Mouse (Mus musculus) kidney, embryonic 14.5 days (tissue): ENCODE data around the gene Fsip1. TPM values are rescaled to one million over a fixed set of nuclear protein-coding genes. Genes with fewer than 3 reads are reported as not detected.

Experiments
- ATAC-seq: fragments of 200-750 bp; cut with Nextera tagmentation; 2 replicates; pipeline ENCODE4 v1.8.0; 2017; ENCODE audit warnings: moderate number of reproducible peaks, mild to moderate bottlenecking, moderate TSS enrichment, moderate library complexity; ENCODE audit not compliant: low FRiP score, low TSS enrichment
- H3K27ac ChIP-seq: fragments of 300-500 bp; sonication (generic); 2 replicates; pipeline ENCODE4 v1.5.1; 2014; ENCODE audit warnings: low read depth, mild to moderate bottlenecking, low read length, moderate library complexity, mixed read lengths
- H3K27me3 ChIP-seq: fragments of 300-500 bp; sonication (generic); 2 replicates; pipeline ENCODE4 v1.6.1; 2014; ENCODE audit warnings: mild to moderate bottlenecking, low read length; ENCODE audit not compliant: control insufficient read depth, insufficient read depth
- H3K36me3 ChIP-seq: fragments of 300-500 bp; sonication (generic); 2 replicates; pipeline ENCODE4 v1.6.1; 2014; ENCODE audit warnings: low read length, mixed read lengths; ENCODE audit not compliant: control insufficient read depth, insufficient read depth
- H3K4me1 ChIP-seq: fragments of 300-500 bp; sonication (generic); 2 replicates; pipeline ENCODE4 v1.6.1; 2014; ENCODE audit warnings: low read length, mixed read lengths; ENCODE audit not compliant: control insufficient read depth, insufficient read depth
- H3K4me2 ChIP-seq: fragments of 300-500 bp; sonication (generic); replicated peaks from 2 replicates; pipeline ENCODE4 v1.6.1; 2014; ENCODE audit warnings: low read depth, mild to moderate bottlenecking, low read length
- H3K4me3 ChIP-seq: fragments of 300-500 bp; sonication (generic); 2 replicates; pipeline ENCODE4 v1.5.1; 2014; ENCODE audit warnings: mild to moderate bottlenecking, low read length
- H3K9ac ChIP-seq: fragments of 300-500 bp; sonication (generic); 2 replicates; pipeline ENCODE4 v1.6.1; 2014; ENCODE audit warnings: low read depth, mild to moderate bottlenecking, low read length, moderate library complexity
- H3K9me3 ChIP-seq: fragments of 300-500 bp; sonication (generic); 2 replicates; pipeline ENCODE4 v1.6.1; 2016; ENCODE audit warnings: low read length; ENCODE audit not compliant: control insufficient read depth
- WGBS: fragments of 180-500 bp; shearing (Covaris S2); extraction: QIAGEN DNeasy Blood & Tissue Kit; methylation state at CpG from one replicate; pipeline ENCODE4 v1.1.7; 2014; 5-methylcytosine and 5-hydroxymethylcytosine counted together
- polyA plus RNA-seq: library from polyadenylated mRNA; unstranded; fragments of >200 nt; fragmentation: Nextera tagmentation; extraction: Ambion mirVana; gene quantifications from 2 replicates; pipeline ENCODE4 v1.2.1, GENCODE M21; 2014

The Fsip1 gene
- polyA plus RNA-seq, 1 experiment from 2014 or later = 1.7 TPM

- H3K27me3 ChIP-seq = no peaks in the 10 kb centered on the region
- H3K4me3 ChIP-seq = no peak overlapping the region
- no peak for ATAC-seq
- no peaks in the 10 kb centered on the region for H3K9me3 ChIP-seq
- no peak overlapping the region for H3K4me2 ChIP-seq
- WGBS = 91% methylated on average over 7 of the region's 7 CpGs
- peaks cover 61% of the 10 kb centered on the region for H3K36me3 ChIP-seq
- H3K27ac ChIP-seq = no peak overlapping the region
- H3K9ac ChIP-seq = no peak overlapping the region
- H3K4me1 ChIP-seq = 0 out of 2 replicates have a peak, but pooled peaks cover 2% of the 10 kb centered on the region
These were observed 138.3 kb downstream of the Fsip1 start for GRCm38 (mm10) chr2:118118515-118118914.

GRCm38 (mm10) chr2:118118045-118118444 is 138.7 kb downstream of the Fsip1 start:
- H3K27ac ChIP-seq = no peak overlapping the region
- peak; percentile 41; the same call in 1 of the 2 replicates for ATAC-seq
- no peaks in the 10 kb centered on the region for H3K27me3 ChIP-seq
- H3K4me3 ChIP-seq = no peak overlapping the region
- H3K4me1 ChIP-seq = 0 out of 2 replicates have a peak, but pooled peaks cover 2% of the 10 kb centered on the region
- H3K9ac ChIP-seq = no peak overlapping the region
- no peak overlapping the region for H3K4me2 ChIP-seq
- H3K9me3 ChIP-seq = no peaks in the 10 kb centered on the region
- peaks cover 58% of the 10 kb centered on the region for H3K36me3 ChIP-seq
- 41% methylated on average over 6 of the region's 6 CpGs for WGBS

- Histone ChIP-seq H3K27me3 (no peaks in the 10 kb centered on the region), H3K27ac (no peak overlapping the region), H3K36me3 (peaks cover 52% of the 10 kb centered on the region), H3K4me3 (no peak overlapping the region), H3K9ac (no peak overlapping the region), H3K4me1 (0 out of 2 replicates have a peak, but pooled peaks cover 7% of the 10 kb centered on the region), H3K9me3 (no peaks in the 10 kb centered on the region), H3K4me2 (no peak overlapping the region)
- ATAC-seq = no peak
- WGBS = 61% methylated on average over 11 of the region's 11 CpGs
These were observed 139.4 kb downstream of the Fsip1 start for GRCm38 (mm10) chr2:118117401-118117800.

GRCm38 (mm10) chr2:118116754-118117290 is 139.9 kb downstream of the Fsip1 start:
- H3K9ac ChIP-seq = no peak overlapping the region
- no peak overlapping the region for H3K4me2 ChIP-seq
- 53% methylated on average over 3 of the region's 3 CpGs for WGBS
- no peaks in the 10 kb centered on the region for H3K9me3 ChIP-seq
- H3K27ac ChIP-seq = no peak overlapping the region
- no peak for ATAC-seq
- H3K36me3 ChIP-seq = peaks cover 50% of the 10 kb centered on the region
- H3K4me1 ChIP-seq = 0 out of 2 replicates have a peak, but pooled peaks cover 8% of the 10 kb centered on the region
- no peak overlapping the region for H3K4me3 ChIP-seq
- H3K27me3 ChIP-seq = no peaks in the 10 kb centered on the region

GRCm38 (mm10) chr2:118116180-118116579 is 140.6 kb downstream of the Fsip1 start:
- Histone ChIP-seq H3K36me3 (peaks cover 46% of the 10 kb centered on the region), H3K27ac (no peak overlapping the region), H3K27me3 (no peaks in the 10 kb centered on the region), H3K9ac (no peak overlapping the region), H3K9me3 (no peaks in the 10 kb centered on the region), H3K4me2 (no peak overlapping the region), H3K4me1 (0 out of 2 replicates have a peak, but pooled peaks cover 8% of the 10 kb centered on the region), H3K4me3 (no peak overlapping the region)
- 71% methylated on average over 2 of the region's 2 CpGs for WGBS
- ATAC-seq = no peak

GRCm38 (mm10) chr2:118115647-118116046 is 141.1 kb downstream of the Fsip1 start:
- Histone ChIP-seq H3K4me3 (no peak overlapping the region), H3K27ac (no peak overlapping the region), H3K4me2 (no peak overlapping the region), H3K36me3 (peaks cover 40% of the 10 kb centered on the region), H3K27me3 (no peaks in the 10 kb centered on the region), H3K9ac (no peak overlapping the region), H3K4me1 (peaks cover 11% of the 10 kb centered on the region; the same call in 1 of the 2 replicates), H3K9me3 (no peaks in the 10 kb centered on the region)
- WGBS = 90% methylated on average over 7 of the region's 7 CpGs
- no peak for ATAC-seq

- Histone ChIP-seq H3K9me3 (no peaks in the 10 kb centered on the region), H3K4me2 (peak overlapping the region; percentile 63), H3K4me1 (peaks cover 15% of the 10 kb centered on the region; the same call in 1 of the 2 replicates), H3K4me3 (peak overlapping the region; percentile 61; the same call in 1 of the 2 replicates), H3K27ac (no peak overlapping the region), H3K36me3 (peaks cover 31% of the 10 kb centered on the region), H3K27me3 (no peaks in the 10 kb centered on the region), H3K9ac (no peak overlapping the region)
- 72% methylated on average over 10 of the region's 10 CpGs for WGBS
- no peak for ATAC-seq
These were observed 142.1 kb downstream of the Fsip1 start for GRCm38 (mm10) chr2:118114671-118115070.

- peaks cover 23% of the 10 kb centered on the region for H3K36me3 ChIP-seq
- WGBS = 34% methylated on average over 8 of the region's 8 CpGs
- peak overlapping the region; percentile 14; the same call in 1 of the 2 replicates for H3K9ac ChIP-seq
- peak overlapping the region; percentile 63 for H3K4me2 ChIP-seq
- no peaks in the 10 kb centered on the region for H3K9me3 ChIP-seq
- H3K4me1 ChIP-seq = peaks cover 15% of the 10 kb centered on the region; the same call in 1 of the 2 replicates
- ATAC-seq = no peak
- no peak overlapping the region for H3K27ac ChIP-seq
- H3K27me3 ChIP-seq = no peaks in the 10 kb centered on the region
- H3K4me3 ChIP-seq = peak overlapping the region; percentile 61
These were observed 142.8 kb downstream of the Fsip1 start for GRCm38 (mm10) chr2:118113808-118114524.
